Mouse (Mus musculus): Measurements from ENCODE around the gene Adgrf3.

Adgrf3 gene

GRCm38 (mm10) chr5:30201521-30201920 is 4.0 kb downstream of the Adgrf3 start:
- DNase-seq: no peak

GRCm38 (mm10) chr5:30198257-30198656 is 7.3 kb downstream of the Adgrf3 start:
- DNase-seq: no peak

DNA sequence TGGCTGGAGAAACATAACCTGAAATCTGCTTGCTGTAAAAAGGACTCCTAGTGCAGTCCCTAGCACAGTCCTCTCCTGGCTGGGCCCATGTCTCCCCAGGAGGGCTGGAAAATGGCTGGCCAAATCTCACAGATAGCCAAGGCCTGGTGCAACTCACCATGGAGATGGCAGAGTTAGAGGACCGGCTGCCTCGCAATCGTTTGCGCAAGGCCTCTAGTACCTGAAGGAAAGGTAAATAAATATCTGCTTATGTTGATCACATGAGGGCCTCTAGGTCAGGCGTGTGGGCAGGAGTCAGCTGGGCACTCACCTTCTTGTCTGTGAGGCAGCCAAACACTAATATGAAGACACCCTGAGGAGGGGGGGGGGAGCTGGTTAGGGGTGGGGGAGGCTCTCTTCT is 10.2 kb downstream of the Adgrf3 start:
- DNase-seq: no peak

DNA sequence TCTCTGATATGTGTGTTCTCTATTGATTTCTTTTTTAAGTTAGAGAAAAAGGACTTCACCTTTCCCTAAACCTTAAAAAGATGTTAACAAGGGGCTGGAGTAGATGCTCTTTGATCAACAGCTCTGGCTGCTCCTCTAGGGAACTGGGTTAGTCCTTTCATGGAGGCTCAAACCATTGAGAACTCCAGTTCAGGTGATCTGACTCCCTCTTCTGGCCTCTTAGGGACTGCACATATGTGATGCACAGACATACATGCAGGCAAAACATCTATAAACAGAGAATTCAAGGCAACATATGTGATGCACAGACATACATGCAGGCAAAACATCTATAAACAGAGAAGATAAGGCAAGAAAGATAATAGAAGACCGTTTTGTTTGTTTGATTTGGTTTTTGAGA is 13.1 kb downstream of the Adgrf3 start:
- DNase-seq: no peak

DNA sequence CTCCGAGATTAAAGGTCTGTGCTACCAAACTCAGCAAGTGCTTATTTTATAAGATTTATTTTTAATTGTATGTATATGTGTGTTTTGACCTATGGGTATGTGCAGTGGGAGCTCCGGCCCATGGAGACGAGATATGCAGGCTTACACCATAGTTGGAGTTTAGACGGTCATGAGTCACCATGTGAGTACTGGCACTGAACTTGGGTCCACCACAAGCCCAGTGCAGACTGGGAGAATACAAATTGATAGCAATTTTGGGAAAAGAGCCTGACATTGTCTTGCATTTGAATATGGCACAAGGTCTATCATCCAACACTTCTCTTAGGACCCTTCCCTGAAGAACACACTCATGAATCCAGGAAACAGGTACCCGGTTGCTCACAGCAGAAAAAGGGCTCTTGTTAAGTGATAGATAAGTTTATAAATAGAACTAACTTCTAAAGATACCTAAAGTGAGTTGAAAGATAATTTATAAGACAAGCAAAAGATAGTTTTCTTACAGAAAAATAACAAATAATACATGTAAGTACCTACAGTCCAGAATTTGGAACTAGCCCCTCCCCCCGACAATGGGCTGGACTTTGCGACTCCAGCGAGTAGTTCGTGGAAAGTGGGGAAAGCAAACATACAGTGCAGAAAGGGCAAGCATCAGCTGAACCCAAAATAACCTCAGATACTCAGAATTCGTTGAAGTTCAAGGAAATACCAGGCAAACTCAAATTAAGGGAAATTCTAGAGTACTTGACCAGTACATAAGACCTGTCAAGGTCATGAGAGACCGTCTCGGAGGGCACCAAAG is 17.6 kb downstream of the Adgrf3 start:
- no peak for DNase-seq

- DNase-seq: no peak
These were observed 29.7 kb downstream of the Adgrf3 start for GRCm38 (mm10) chr5:30175811-30176210.

GRCm38 (mm10) chr5:30172931-30173692 is 32.4 kb downstream of the Adgrf3 start:
- no peak for DNase-seq

- DNase-seq: no peak
These were observed 33.4 kb downstream of the Adgrf3 start for GRCm38 (mm10) chr5:30172115-30172514.

DNA sequence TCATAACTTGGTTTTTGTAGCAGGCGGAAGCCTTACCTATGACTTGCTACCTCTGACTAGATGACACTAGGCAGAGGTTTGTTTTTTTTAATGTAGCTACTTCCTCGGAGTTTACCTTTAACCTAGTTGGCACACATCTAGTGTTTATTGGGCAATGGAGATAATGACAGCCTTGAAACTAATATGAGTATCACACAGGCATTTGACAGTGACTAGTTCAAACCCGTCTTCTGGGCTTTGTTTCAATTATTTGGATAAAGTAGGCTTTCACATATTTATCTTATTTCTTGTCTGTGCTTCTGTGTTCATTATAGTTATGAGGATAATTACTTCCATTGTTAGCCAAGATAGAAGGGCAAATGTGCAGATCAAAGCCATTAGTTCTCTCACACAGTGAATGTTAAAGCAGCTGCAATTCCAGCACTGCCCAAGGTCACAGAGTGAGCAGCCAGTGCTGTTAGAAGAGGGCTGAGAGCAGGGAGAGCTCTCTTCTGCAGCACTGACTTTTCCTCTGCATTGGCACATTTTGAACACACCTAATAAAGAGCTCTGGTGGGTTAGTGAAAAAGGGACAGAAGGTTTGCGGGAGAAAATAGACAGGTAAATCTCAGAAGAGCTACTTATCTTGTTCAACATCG is 35.1 kb downstream of the Adgrf3 start:
- DNase-seq: no peak

GRCm38 (mm10) chr5:30165234-30165946 is 40.1 kb downstream of the Adgrf3 start:
- DNase-seq: no peak

GRCm38 (mm10) chr5:30162339-30162738 is 43.2 kb downstream of the Adgrf3 start:
- DNase-seq: no peak

DNA sequence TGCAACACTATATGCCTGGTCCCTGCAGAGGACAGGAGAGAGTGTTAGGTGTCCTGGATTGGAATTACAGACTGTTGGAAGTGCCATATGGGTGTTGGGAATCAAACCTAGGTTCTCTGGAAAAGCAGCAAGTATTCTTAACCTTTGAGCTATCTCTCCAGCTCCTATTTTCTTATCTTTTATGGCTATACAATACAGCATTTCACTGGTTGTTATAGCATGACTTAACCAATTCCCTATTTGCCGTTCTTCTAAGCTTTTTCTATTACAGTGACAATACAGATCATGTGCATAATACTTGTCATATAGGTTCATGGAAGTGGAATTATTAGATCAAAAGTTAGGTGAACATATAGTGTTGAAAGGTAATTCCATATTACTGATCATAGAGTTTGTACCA is 43.7 kb downstream of the Adgrf3 start:
- DNase-seq: no peak

DNA sequence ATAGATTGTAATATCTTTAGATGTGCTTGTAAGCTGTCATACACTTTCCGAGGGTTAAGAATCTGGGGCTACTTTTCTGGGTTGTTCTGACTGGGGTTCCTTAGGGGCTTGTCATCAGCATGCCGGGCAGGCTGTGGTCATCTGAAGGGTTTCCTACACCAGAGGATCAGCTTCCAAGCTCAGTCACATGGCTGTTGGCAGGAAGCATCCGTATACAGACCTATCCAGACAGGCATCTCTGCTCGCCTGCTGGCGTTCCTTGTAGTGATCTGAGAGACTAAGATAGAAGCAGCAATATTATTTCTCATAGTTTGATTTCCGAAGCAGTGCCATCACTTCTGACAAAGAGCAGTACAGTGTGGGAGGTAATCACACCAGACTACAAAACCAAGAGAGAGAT is 45.9 kb downstream of the Adgrf3 start:
- DNase-seq: no peak

GRCm38 (mm10) chr5:30155821-30156629 is 49.5 kb downstream of the Adgrf3 start:
- no peak for DNase-seq

DNA sequence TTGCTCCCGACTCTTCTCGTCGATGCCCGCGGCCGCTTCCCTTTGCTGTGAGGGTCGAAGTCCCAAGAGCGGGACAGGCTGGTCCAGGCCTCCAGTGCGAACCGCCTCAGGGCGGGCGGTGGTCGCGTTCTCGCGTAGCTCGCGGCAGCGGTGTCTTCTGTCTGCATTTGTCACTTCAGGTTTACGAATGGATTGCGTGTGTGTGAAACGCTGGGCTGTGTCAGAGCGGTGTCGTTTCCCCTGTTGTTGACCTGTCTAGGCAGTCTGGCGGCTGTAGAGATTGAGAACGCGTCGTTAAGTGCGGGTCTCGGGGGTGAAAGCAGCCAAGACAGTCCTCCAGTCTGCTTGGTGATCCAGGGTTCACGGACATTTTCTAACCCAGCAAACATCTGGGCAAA is 50.1 kb downstream of the Adgrf3 start:
- DNase-seq: no peak

DNA sequence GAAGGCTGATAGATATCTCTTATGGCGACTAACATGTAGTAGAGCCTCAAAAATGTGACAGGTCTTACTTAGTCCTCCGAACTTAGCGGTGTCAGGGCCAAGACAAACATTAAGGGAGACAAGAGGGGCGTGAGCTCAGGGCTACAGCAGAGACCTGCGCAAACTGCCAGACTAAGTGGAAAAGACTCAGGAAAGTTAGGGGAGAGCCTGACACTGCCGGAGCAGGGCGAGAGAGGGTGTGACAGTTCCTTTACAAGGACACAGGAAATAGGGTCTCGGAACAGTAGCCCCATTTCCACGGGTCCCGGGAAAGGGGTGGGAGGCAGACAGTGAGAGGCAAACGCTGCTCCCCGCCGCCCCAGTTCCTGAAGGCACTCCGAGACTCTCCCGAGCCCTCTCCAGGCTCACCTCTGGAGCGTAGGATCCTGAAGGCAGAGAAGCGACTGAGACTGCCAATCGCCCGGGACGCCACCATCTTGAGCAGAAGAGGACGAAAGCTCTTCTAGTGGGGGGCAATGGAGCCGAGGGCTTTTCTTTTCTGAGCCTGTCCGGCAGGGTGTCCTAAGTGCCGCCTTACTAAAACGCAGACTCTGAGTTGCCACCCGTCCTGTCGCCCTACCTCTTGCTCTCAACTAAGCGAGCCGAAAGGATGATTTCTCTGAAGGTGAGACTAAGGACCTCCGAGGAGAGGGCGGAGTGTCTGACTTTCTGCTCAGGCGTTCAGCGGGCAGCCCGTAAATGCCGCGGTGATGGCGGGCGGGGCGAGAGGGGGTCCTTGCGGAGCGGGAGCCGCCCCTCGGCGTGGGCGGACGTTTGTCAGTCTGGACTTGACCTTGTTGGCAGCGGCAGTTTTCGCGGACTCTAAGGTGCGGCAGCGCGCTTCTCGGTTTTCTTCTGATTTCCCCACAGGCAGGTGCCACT is 50.8 kb downstream of the Adgrf3 start, which contains the start of the genes Hadha and Hadhb:
Gene Hadha (minus strand): TSS at position 689 of the 921 bp plus-strand sequence.
Gene Hadhb (plus strand): TSS at position 775 of the 921 bp plus-strand sequence.
- peak; percentile 82 to 87 for DNase-seq

DNA sequence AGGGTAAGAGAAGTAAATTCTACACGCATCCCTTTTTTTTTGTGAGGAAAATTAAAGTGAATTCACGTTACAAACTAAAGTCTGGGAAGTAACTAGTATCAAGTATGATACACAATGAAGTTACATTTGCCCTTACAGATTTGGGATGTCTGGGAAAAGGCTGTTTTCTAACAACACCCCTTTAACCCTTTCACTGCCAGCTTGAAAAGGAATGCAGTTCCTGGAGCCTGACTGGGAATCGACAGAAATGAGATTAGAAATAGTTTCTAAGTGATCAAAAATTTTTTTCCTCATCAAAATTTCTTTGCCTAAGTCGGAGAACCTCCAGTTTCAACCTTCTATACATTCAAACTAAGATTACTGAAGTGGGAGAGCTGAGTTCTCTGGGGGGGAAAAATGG is 51.5 kb downstream of the Adgrf3 start:
- no peak for DNase-seq

- DNase-seq: no peak
These were observed 52.3 kb downstream of the Adgrf3 start for GRCm38 (mm10) chr5:30153222-30153621.

GRCm38 (mm10) chr5:30152413-30152812 is 53.1 kb downstream of the Adgrf3 start:
- no peak for DNase-seq

DNA sequence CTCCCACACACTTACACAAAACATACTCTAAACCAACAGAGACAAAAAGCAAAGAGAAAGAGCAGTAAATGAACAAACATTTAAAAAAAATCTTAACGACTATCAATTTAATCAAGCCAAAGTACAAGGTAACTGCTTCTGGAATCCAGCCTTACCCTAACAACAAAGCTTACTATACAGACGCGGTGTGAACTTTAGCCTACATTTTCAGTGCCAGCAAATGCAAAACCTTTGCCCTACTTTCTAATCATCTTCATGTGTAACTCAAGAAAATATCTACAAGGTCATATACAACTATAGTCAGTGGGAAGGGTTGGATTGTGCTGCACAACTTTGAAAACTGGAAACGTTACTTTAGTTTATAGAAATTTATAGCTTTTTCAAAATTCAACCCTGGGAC is 53.5 kb downstream of the Adgrf3 start:
- no peak for DNase-seq
